Mouse (Mus musculus): ENCODE results near the gene Tnfsf13b. TPM values are rescaled to one million over a fixed set of nuclear protein-coding genes. Genes with fewer than 3 reads are reported as not detected.

Tnfsf13b gene
- total and polyA plus RNA-seq, 3 experiments = 1.4 to 5.1 (median 3.2) TPM

DNA sequence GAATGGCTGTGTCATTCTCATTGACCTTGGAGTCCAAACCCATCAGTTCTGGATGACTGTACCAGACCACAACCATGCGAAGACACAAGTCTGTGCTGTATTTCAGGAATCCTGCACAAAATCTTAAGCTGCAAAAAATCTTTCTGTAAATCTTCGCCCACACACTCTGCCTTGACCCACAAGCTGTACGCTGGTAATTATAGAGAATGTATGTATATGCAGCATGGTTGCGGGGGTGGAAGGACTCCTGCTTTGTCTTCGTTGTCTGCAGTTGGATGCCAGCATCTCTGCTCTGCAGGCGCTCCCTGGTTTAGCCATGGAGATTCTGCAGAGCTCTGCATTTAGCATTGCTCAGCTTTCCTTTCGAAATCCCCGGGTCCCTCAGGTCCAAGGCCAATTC, 42.9 kb downstream of the Tnfsf13b start:
- no peak overlapping the region for H3K27ac ChIP-seq
- no peaks in the 10 kb centered on the region for H3K27me3 ChIP-seq (ENCODE audit: control insufficient read depth, insufficient read depth, low read length)
- H3K79me2 ChIP-seq (replicated peaks; ENCODE audit: control insufficient read depth, insufficient read depth, low read length) = no peaks in the 10 kb centered on the region
- H3K4me3 ChIP-seq = no peak overlapping the region
- TF ChIP-seq EP300 (IDR thresholded peaks at IDR 0.05; ENCODE audit: insufficient read depth, low read depth, low read length) (no peak), CTCF (IDR thresholded peaks at IDR 0.05) (no peak), POLR2A (IDR thresholded peaks at IDR 0.05; ENCODE audit: insufficient read depth, low read depth, low read length) (no peak)
- no peaks in the 10 kb centered on the region; the same call in 1 of the 2 replicates for H3K4me1 ChIP-seq (ENCODE audit: control insufficient read depth, insufficient read depth, low read length)
- no peak overlapping the region for H3K9ac ChIP-seq (ENCODE audit: low read depth, low read length)
- no peaks in the 10 kb centered on the region for H3K36me3 ChIP-seq (ENCODE audit: control insufficient read depth, insufficient read depth, low read length)
- WGBS = 68% methylated on average over 8 of the region's 8 CpGs
- intact Hi-C loops (cut with DNase I) = no loop called here
- DNase-seq = no peak

DNA sequence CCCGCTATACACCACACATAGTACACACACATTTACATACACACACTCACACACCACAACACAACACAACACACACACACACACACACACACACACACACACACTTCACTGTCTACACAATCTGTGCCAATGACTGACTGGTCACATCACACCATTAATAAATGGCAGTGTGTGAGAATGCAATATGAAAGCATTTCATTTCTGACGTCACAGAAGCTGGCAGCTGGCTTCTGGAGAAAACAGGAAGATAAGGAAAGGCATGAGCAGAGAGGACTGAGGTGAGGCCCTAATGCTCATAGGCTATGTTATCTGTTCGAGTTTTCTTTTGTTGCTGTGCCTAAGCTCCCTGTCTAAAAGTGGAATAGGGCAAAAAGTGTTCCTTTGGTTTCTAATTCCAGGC, 45.3 kb downstream of the Tnfsf13b start:
- DNase-seq = no peak
- intact Hi-C loops (cut with DNase I) = no loop called here

DNA sequence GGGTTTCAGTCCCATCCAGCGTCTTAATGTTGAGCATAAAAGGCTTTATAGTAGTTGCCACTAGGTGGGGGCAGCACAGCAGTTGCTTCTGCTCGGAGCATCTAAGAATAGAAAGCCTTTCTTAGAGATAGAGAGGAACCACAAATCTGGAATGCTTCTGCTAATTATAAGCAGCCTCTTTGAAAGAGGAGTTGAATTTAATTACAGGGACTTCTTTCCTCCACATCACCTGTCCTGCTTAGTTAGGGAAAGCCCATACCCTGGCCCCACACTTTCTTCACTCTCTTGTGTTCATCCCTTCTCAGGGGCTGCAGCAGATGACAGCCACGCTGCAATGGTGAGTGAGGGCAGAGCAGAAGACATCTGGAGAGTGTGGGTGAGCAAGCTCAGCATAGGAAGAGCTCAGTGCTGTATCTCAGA, 47.3 kb downstream of the Tnfsf13b start:
- 12% methylated on average over 3 of the region's 3 CpGs for WGBS
- H3K9ac ChIP-seq (ENCODE audit: low read depth, low read length) = no peak overlapping the region
- H3K27me3 ChIP-seq (ENCODE audit: control insufficient read depth, insufficient read depth, low read length) = no peaks in the 10 kb centered on the region
- no peak overlapping the region for H3K4me3 ChIP-seq
- DNase-seq = no peak
- H3K79me2 ChIP-seq (replicated peaks; ENCODE audit: control insufficient read depth, insufficient read depth, low read length) = no peaks in the 10 kb centered on the region
- no peaks in the 10 kb centered on the region for H3K36me3 ChIP-seq (ENCODE audit: control insufficient read depth, insufficient read depth, low read length)
- intact Hi-C loops (cut with DNase I) = no loop called here
- TF ChIP-seq POLR2A (IDR thresholded peaks at IDR 0.05; ENCODE audit: insufficient read depth, low read depth, low read length) = no peak
- peak; percentile 71 for TF ChIP-seq CTCF (IDR thresholded peaks at IDR 0.05)
- no peak overlapping the region for H3K27ac ChIP-seq
- no peaks in the 10 kb centered on the region for H3K4me1 ChIP-seq (ENCODE audit: control insufficient read depth, insufficient read depth, low read length)

More for the DNA sequence above, 45.3 kb downstream of the Tnfsf13b start:
- 43% methylated on average over 3 of the region's 3 CpGs for WGBS
- H3K27me3 ChIP-seq (ENCODE audit: control insufficient read depth, insufficient read depth, low read length) = no peaks in the 10 kb centered on the region
- TF ChIP-seq POLR2A (IDR thresholded peaks at IDR 0.05; ENCODE audit: insufficient read depth, low read depth, low read length) = no peak
- no peak for TF ChIP-seq CTCF (IDR thresholded peaks at IDR 0.05)
- TF ChIP-seq EP300 (IDR thresholded peaks at IDR 0.05; ENCODE audit: insufficient read depth, low read depth, low read length) = no peak
- H3K36me3 ChIP-seq (ENCODE audit: control insufficient read depth, insufficient read depth, low read length) = no peaks in the 10 kb centered on the region
- H3K4me3 ChIP-seq = no peak overlapping the region
- H3K79me2 ChIP-seq (replicated peaks; ENCODE audit: control insufficient read depth, insufficient read depth, low read length) = no peaks in the 10 kb centered on the region
- H3K4me1 ChIP-seq (ENCODE audit: control insufficient read depth, insufficient read depth, low read length) = no peaks in the 10 kb centered on the region
- no peak overlapping the region for H3K9ac ChIP-seq (ENCODE audit: low read depth, low read length)
- H3K27ac ChIP-seq = no peak overlapping the region

DNA sequence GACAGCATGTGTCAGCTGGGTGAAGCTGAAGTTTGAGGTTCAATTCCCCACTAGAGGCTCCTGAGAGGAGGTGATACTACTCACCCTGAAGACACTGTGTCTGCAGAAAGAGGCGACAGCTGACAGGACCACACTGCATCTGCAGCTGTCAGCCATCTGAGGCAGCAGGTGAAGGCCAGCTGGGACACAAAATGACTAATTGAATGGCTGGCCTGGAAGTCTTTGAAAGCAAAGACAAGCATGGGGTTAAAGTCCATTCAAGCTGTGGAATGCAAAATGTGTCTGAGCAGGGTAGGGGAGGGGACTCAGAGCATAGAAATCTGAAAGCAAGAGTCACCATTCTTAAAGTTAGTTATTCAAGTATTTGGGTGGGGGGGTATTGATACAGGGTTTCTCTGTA, 54.7 kb downstream of the Tnfsf13b start:
- no peak for DNase-seq
- no peak overlapping the region for H3K27ac ChIP-seq
- no peaks in the 10 kb centered on the region for H3K36me3 ChIP-seq (ENCODE audit: control insufficient read depth, insufficient read depth, low read length)
- TF ChIP-seq CTCF (IDR thresholded peaks at IDR 0.05) (no peak), EP300 (IDR thresholded peaks at IDR 0.05; ENCODE audit: insufficient read depth, low read depth, low read length) (no peak), POLR2A (IDR thresholded peaks at IDR 0.05; ENCODE audit: insufficient read depth, low read depth, low read length) (no peak)
- H3K4me1 ChIP-seq (ENCODE audit: control insufficient read depth, insufficient read depth, low read length) = no peaks in the 10 kb centered on the region
- no peak overlapping the region for H3K9ac ChIP-seq (ENCODE audit: low read depth, low read length)
- no peaks in the 10 kb centered on the region for H3K79me2 ChIP-seq (replicated peaks; ENCODE audit: control insufficient read depth, insufficient read depth, low read length)
- H3K27me3 ChIP-seq (ENCODE audit: control insufficient read depth, insufficient read depth, low read length) = no peaks in the 10 kb centered on the region
- WGBS = 40% methylated on average over 1 of the region's 1 CpGs
- H3K4me3 ChIP-seq = no peak overlapping the region
- intact Hi-C loops (cut with DNase I) = no loop called here

DNA sequence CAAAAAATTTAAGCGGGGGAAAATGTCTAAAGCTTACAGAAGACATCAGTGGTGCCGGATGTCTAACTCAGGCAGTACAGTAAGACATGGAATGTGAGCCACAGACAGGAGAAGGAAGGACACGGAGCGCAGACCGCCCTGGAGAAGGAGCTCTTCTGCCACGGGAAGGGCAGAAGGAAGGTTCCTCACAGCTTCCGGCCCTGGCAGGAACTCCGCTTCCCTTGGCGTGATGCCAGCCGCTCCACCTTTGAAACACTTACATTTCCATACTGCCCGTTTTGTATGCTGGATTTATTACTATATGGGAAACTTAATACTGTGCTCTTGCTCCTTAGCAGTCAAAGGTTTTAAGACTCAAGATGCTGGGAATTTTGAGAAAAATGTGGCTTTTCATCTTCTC, 60.6 kb downstream of the Tnfsf13b start:
- no peaks in the 10 kb centered on the region for H3K27me3 ChIP-seq (ENCODE audit: control insufficient read depth, insufficient read depth, low read length)
- H3K9ac ChIP-seq (ENCODE audit: low read depth, low read length) = no peak overlapping the region
- H3K79me2 ChIP-seq (replicated peaks; ENCODE audit: control insufficient read depth, insufficient read depth, low read length) = no peaks in the 10 kb centered on the region
- 53% methylated on average over 11 of the region's 11 CpGs for WGBS
- no peaks in the 10 kb centered on the region for H3K4me1 ChIP-seq (ENCODE audit: control insufficient read depth, insufficient read depth, low read length)
- no peak overlapping the region for H3K4me3 ChIP-seq
- no peaks in the 10 kb centered on the region for H3K36me3 ChIP-seq (ENCODE audit: control insufficient read depth, insufficient read depth, low read length)
- no peak for DNase-seq
- no peak for TF ChIP-seq EP300 (IDR thresholded peaks at IDR 0.05; ENCODE audit: insufficient read depth, low read depth, low read length)
- no peak for TF ChIP-seq CTCF (IDR thresholded peaks at IDR 0.05)
- TF ChIP-seq POLR2A (IDR thresholded peaks at IDR 0.05; ENCODE audit: insufficient read depth, low read depth, low read length) = no peak
- intact Hi-C loops (cut with DNase I) = no loop called here
- no peak overlapping the region for H3K27ac ChIP-seq

DNA sequence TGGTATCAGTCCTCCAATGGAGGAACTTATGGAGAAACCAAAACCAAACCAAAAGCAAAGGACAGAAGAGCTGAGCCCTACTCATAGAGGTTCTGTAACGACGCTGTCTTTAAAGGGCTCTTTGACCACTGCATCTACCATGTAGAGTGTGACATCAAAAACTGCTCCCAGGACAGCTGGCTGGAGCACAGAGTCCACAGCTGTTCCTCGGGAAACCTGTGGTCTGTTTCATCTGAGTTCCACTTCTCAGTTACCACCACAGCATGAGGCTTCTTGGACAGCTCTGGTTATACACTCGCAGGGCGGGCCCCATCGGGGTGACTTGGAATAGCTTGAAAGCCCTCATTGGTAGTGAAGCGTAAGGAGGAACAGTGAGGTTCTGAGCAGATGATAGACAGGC, 61.5 kb downstream of the Tnfsf13b start:
- 86% methylated on average over 7 of the region's 7 CpGs for WGBS
- Histone ChIP-seq H3K36me3 (ENCODE audit: control insufficient read depth, insufficient read depth, low read length) (no peaks in the 10 kb centered on the region), H3K4me1 (ENCODE audit: control insufficient read depth, insufficient read depth, low read length) (no peaks in the 10 kb centered on the region), H3K4me3 (no peak overlapping the region), H3K79me2 (replicated peaks; ENCODE audit: control insufficient read depth, insufficient read depth, low read length) (no peaks in the 10 kb centered on the region), H3K27ac (no peak overlapping the region), H3K9ac (ENCODE audit: low read depth, low read length) (no peak overlapping the region), H3K27me3 (ENCODE audit: control insufficient read depth, insufficient read depth, low read length) (no peaks in the 10 kb centered on the region)
- no peak for TF ChIP-seq POLR2A (IDR thresholded peaks at IDR 0.05; ENCODE audit: insufficient read depth, low read depth, low read length)
- no peak for TF ChIP-seq EP300 (IDR thresholded peaks at IDR 0.05; ENCODE audit: insufficient read depth, low read depth, low read length)
- TF ChIP-seq CTCF (IDR thresholded peaks at IDR 0.05) = no peak
- intact Hi-C loops (cut with DNase I) = no loop called here
- no peak for DNase-seq

Data from heart, adult 2 months (tissue).